Mouse (Mus musculus): ENCODE results near the gene Hsd17b13.

DNA sequence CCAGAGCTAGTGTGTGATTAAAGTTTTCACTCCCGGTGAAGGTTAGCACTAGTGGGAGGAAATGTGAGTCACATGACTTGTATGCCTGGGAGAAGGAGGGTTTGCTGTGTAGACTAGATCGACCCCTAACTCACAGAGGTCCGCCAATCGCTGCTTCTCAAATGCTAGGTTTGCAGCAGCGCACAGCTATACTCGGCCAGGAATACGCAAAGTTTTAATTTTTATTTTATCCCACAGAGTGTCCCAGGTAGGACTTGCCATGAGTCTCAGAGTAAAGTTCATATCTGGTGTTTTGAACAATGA is 37.9 kb downstream of the Hsd17b13 start:
- no peak for TF ChIP-seq CTCF (IDR thresholded peaks at IDR 0.05; ENCODE audit: borderline replicate concordance, insufficient read depth, low read depth, low read length)
- TF ChIP-seq POLR2A (IDR thresholded peaks at IDR 0.05; ENCODE audit: borderline replicate concordance, insufficient read depth, low read length): no peak

All from cerebellum, adult 2 months (tissue).